Mouse (Mus musculus) CD4-positive, CD25-positive, alpha-beta regulatory T cell, adult 4 months (primary cell): ENCODE data around the gene S1pr5. TPM values are rescaled to one million over a fixed set of nuclear protein-coding genes. Genes with fewer than 3 reads are reported as not detected.
A peak's percentile ranks its signal among the peaks of the same experiment; 100 is the strongest.
"Not testable (repeated sequence)": the region's sequence is repeated elsewhere in the genome, so short reads cannot be mapped to it uniquely, and the experiment has no call there.

Experiments used
- ATAC-seq: one replicate; pipeline ENCODE4 v1.8.0; 2017
- polyA plus RNA-seq, 2 experiments: library from polyadenylated mRNA; unstranded; fragments of 100-300 nt; shearing (Covaris generic); gene quantifications; one replicate each; pipeline ENCODE4 v1.2.1; 2017

S1pr5 gene
- polyA plus RNA-seq, 2 experiments from 2014 or later: 0.12 TPM; not detected in 1

DNA sequence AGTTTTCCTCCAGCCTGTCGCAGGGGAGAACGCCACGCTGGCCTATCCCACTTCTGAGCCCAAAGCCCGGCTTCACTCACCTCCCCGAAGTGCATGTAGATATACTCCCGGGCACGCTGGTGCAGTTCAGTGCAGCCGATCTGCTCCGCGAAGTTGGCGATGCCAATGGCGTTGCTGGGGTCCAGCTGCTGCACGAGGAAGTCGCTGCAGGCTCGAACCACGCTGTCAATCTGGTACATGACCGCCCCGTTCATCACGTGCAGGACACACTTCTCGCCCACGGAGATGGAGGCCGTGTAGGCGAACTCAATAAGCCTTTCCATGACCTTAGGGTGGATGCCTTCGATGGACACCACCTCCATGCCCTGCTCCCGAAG lies 11.3 kb downstream of the S1pr5 start:
- no peak for ATAC-seq

DNA sequence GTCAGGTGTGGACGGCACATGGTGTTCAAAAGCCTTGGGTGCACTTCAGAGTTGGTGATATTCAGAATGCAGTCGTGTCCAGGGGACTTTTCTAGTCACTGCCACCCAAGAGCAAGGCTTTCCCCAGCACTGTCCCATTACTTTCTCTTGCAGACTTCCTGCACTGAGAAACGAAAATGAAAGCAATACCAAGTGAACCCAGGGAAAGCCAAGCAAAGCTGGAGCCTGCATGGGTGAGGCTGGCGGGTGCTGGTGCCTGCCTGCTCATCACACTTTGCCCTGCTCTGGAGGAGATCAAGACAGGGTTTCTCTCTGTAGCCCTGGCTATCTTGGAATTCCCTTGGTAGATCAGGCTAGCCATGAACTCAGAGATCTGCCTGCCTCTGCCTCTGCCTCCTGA lies 12.9 kb downstream of the S1pr5 start:
- ATAC-seq: peak; percentile 61

DNA sequence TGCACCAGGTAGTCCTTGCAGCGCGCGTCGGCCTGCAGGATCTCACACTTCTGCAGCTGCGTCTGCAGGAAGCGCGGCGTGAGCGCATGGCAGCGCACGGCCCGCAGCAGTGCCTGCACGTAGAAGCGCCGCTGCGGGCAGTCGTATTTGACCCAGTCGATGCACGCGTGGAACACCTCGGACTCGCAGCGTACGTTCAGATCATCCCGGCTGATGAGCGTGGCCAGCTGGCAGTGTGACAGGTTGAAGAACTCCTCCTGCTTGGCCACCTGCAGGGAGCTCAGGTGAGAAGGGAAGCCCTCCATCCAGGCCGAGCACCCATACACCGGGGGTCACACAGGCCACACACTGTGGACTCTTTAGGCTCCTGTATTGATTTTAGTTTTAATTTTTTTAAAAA lies 14.4 kb downstream of the S1pr5 start:
- no peak for ATAC-seq

DNA sequence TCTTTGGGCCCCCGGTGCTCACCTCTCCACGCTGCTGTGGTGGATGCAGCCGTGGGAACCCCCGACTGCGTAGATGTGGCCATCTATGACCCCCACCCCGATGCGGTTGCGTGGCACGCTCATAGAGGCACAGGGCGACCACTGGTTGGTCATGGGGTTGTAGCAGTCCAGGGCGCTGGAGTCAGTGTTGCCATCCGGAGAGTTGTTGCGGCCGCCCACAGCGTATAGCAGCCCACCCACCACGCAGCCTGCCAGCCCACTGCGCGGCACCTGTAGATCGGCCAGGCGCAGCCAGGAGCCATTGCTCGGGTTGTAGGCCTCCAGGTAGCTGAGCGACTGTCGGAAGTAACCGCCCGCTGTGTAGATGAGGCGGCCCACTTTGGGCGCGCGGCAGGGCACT lies 14.9 kb downstream of the S1pr5 start:
- ATAC-seq: no peak

DNA sequence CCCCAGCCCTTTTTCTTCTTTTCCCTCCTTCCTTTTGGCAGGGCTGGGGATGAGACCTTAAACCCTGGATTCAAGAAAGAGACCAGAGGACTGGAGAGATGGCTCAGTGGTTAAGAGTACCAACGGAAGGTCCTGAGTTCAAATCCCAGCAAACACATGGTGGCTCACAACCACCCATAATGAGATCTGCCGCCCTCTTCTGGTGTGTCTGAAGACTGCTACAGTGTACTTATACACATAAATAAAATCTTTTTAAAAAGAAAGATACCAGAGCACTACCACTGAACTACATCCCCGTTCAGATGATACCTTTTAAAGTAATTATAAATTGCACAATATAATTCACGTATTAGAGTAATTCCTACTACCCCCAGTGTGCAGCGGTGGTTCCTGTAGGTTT lies 15.4 kb downstream of the S1pr5 start:
- ATAC-seq: no peak

DNA sequence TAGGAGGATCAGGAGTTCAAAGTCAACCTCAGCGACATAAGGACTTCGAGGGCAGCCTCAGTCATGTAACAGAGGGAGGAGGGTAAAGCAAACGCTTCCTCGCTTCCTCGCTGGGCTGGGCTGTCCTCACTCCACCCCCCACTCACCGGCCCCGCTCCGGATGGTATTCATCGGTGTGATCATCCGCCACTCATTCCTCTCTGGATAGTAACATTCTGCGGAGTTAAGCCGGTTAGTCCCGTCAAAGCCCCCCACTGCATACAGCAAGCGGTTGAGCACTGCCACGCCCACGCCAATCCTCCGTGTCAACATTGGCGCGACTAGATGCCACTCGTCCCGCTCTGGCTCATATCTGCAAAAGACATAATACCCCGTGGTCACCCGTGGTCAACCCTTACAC lies 16.7 kb downstream of the S1pr5 start:
- ATAC-seq: no peak

DNA sequence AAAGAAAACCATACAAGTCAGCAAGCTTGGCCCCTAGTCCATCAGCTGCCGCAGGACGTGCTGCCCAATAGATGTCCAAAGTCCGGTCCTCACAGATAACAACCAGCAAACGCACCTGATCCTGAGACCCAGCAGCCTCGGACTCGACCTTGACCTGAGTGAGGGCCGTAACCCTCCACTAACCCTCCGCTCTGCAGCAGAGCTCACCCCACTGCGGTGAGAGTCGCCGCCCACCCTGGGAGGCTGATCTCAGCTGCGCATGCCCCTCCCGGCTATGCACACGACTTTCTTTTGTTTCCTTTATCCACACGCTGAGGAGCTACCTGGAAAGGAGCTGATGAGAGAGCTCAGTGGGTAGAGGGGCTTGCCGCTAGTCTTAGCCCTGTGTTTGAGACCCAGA lies 20.9 kb downstream of the S1pr5 start:
- peak; percentile 24 for ATAC-seq

DNA sequence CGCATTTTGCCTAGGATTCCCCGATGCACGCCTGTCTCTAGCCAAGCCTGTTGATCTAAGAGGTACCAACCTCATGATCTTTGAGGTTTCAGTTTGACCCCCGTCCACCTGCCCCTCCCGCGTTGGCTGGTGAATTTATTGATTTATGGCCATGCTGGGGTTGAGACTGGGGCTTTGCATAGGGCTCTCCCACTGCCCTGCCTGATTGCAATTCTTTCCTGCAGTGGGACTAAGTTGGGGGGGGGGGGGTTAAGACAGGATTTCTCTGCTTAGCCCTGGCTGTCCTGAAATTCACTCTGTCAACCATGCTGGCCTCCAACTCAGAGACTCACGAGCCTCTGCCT lies 22.9 kb downstream of the S1pr5 start:
- ATAC-seq: no peak

DNA sequence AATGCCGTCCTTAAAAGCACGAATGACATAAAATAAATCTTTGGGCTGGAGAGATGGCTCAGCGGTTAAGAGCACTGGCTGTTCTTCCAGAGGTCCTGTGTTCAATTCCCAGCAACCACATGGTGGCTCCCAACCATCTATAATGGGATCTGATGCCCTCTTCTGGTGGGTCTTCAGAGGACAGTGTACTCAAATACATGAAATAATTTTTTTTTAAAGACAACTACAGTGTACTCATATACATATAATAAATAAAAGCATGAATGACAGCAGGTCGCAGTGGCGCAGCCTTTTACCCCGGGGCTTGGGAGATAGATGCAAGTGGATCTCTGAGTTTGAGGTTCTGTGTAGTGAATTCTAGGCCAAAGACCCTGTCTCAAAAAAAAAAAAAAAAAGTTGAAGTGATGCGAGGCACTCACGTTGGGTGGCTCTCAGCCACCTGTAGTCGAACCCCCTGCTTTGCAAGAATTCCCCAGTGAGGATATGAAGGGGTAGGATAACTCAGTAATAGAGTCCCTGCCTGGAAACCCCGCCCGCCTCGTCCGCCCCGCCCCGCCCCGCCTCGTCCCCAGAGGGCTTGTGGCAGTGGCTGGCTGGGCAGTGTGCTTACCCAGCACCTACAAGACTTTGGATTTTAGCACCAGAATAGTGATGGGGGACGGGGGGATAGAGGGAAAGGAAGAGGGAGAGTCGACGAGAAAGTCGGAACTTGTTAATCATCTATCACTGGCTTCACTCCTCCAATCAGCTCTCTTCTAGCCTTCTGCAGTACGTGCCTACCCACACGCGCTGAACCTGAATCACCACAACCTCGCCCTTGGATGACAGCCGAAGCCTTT lies 23.4 kb downstream of the S1pr5 start:
- peak; percentile 32 for ATAC-seq

DNA sequence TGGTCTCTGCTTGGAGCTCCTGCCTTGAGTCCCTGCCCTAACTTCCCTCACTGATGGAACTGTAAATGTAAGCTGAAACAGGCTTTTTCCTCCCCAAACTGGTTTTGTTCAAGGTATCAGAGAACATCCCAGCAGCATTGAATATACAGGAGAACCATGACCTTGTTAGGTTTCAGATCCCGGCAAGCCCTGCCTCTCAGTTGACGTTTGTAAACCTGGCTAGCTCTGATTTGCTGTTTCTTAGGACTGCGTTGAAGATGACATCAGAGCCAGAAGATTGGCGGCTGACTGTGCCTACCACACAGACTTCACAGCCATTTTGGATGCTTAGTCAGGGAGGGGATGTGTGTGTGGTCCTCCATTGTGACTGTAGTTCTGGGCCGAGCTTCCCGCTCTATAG lies 24.3 kb downstream of the S1pr5 start:
- no peak for ATAC-seq

DNA sequence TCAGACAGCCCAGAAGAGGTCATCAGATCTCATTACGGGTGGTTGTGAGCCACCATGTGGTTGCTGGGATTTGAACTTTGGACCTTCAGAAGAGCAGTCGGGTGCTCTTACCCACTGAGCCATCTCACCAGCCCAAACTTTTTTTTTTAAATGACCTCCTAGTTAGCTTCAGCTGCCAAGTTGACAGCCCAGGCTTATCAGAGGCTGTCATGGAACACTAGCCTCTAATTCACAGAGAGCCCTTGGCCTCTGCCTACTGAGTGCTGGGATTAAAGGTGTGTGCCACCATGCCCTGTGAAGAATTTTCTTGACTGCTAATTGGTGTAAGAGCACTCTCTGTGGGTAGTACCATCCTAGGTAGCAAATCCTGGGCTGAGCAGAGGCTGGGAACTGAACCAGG lies 24.8 kb downstream of the S1pr5 start:
- ATAC-seq: not testable (repeated sequence)

DNA sequence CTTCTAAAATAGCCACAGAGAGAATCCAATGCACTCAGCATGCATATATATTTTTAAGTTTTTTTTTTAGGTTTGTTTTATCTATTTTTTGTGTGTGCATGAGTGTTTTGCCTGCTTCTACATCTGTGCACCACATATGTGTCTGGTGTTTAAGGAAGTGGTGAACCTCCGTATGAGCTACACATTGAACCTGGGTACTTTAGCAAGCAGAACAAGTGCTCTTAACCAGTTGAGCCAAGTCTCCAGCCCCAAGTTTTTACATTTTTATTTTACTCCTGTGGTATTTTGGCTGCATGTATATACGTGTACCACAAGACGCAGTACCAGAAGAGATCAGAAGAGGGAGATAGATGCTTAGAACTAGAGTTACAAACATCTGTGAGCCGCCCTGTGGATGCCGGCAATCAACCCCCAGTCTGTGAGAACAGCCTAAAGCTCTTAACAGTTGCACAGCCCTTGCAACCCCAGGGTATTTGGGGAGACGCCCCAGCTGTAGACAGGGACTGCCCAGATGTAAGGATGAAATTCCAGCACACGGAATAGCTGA lies 26.8 kb downstream of the S1pr5 start:
- peak; percentile 75 for ATAC-seq

DNA sequence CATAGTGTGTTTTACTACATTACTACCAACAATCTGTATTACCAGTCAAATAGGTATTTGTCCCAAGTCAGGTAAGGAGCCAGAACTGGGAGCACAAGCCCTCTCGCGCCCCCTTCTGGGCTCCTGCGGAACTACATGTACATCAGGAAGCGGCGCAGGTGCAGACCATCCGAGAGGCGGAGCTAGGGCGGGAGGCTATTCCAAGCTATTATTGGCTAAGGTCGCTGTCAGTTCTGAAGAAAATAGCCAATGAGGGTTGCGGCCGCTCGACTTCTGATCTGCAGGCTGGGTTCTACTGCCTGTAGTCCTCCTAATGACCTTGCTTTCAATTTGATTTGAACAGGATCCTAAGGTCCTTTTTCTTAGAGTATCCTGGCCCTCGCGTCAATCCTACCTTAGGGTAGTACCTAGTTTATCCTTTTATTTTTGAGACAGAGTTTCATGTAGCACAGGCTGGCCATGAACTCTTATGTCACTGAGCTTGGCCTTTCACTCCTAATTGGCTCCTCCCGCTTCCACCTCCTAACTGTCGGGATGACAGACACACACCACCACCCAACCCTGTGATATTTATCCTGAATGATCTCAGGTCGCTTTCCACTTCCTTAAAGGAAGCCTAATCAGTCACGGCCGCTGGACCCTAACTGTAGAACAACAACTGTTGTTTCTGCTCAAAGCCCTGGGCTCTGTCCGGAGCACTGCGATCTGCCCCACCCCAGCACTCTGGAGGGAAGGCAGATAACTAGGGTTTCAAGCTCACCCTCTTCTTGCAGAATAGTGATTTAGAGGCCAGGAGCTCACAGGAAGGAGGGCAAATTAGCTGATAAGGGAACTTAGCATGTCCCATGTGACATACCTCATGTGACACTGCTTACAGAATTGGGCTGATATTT lies 27.5 kb downstream of the S1pr5 start:
- peak; percentile 88 for ATAC-seq

DNA sequence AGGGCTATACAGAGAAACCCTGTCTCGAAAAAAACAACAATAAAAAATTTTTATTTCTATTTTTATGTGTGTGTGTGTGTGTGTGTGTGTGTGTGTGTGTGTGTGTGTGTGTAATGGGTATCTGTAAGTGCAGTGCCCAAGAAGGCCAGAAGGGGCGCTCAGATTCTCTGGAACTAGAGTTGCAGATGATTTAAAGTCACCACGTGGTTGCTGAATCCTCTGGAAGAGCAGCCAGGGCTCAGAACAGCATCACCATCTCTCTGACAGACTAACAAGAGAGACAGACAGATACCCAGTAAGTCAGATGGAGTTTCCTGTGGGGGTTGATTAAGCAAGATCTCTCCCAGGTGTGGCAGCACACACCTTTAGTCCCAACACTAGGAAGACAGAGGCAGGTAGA lies 28.4 kb downstream of the S1pr5 start:
- ATAC-seq: no peak

DNA sequence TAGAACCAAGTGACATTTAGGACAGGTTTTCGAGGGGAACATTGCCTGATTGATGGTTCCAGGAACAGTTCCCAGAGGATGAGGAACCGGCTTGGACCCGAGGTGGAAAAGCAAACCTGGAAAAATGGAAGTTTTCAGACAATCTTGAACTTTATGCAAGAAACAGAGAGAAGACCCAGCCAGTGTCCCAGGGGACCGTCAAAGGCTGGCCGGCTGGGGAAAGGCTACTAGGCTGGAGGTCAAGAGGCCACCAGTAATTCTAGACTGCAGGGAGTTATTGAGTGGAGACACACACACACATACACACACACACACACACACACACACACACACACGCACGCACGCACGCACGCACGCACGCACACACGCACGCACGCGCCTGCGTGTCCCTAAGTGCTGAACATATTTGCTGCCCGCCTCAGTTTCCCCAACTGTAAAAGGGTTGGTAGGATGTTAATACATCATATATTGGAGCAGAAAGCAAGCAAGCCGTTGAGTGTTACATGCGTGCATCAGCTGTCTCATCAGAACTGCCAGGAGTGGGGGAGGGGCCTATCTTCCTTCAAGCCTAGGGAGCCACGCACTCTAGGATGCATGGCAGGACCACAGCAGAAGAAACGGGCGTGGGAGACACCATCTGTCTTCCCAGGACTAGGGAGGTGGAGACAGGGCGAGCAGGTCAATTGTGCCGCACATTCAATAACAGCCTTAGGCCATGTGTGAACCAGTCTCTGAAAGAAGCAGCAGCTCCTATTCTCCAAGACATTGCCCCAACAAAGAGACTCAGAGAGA lies 32.0 kb downstream of the S1pr5 start:
- ATAC-seq: no peak

DNA sequence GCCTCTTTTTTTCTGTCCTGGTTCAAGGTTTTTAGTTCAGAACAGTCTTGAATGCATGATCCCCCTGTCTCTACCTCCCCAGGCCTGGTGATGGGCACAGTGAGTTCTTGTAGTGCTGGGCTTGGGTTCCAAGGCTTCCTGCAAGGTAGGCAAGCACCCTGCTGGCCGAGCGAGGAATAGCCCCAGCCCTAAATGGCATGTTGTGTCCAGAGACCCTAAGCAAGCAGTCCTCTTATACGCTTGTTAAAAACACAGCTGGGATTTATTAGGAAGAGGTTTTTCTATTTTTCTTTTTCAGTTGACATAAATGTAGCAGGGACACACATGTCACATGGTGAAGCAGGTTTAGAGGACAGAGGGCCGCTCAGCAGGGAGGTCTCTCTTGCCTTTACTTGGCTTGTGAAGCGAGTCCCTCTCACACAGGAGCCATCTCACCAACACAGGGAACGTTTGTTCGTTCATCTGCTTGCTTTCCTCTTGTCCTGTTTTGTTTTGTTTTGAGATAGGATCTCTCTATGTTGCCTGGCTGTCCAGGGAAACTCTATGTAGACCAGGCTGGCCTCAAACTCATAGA lies 34.5 kb downstream of the S1pr5 start:
- no peak for ATAC-seq

DNA sequence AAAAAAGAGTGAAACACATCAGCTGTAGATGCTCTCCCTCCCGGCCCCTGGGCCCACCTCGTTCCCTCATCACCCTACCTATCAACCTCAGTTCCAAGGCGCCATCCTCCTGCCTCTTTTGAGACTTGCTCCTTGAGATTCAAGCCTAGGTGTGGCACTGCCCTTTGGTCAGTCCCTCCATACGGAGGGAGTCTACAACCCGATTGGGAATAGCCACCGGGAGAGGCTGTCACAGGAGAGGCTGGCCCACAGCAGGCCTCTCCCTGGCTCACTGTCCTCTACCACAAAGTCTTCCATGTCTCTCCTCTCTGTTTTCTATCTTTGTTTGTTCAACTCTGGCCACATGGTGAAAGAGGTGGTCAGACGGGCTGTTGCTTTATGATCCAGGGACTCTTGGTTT lies 36.6 kb downstream of the S1pr5 start:
- ATAC-seq: no peak

DNA sequence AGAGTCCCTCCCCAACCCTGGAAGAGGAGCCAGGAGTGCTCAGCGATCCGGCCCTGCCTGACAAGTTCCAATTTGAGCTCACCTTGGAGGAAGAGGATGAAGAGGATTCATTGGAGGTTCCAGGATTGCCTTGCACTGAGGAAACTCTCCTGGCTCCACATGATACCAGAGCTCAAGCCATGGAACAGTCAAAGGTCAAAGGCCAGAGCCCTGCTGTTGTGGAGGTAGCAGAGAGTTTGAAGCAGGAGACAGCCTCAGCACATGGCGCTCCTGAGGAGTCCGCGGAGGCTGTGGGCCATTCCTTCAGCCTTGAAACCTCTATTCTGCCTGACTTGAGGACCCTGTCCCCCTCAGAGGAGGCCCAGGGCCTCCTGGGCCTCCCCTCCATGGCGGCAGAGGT lies 37.4 kb downstream of the S1pr5 start:
- ATAC-seq: no peak

DNA sequence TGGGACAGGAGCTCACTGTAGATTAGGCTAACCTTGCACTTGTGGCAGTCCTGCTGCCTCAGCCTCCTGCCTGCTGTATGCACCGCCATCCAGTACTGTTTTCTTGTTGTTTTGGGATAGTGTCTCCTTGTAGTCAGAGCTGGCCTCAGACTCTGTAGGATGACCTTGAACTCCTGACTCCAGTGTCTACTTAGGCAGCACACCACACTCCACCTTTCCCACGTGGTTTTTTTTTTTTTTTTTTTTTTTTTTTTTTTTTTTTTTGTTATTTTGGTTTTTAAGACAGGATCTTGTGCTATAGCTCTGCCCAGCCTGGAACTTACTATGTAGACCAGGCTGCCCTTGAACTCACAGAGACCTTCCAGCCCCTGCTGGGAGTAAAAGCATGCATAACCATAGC lies 39.6 kb downstream of the S1pr5 start:
- ATAC-seq: no peak

DNA sequence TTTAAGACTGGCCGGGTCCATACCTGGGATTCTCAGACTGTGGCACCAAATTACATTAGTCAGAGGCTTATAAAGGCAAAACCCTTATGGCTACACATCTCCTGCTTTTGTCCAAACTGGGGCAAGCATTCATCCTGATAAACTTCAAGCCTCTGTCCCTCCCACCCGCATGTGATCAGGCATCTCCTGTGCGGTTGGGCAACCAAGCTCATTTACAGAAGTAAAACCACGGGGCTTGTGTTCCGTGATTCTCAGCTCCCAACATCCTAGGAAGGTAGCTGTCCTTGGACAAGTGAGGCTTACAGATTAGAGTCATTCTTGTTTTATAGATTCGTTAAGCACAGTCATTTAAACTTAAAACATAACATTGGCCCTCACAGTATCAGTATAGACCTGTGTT lies 41.4 kb downstream of the S1pr5 start:
- no peak for ATAC-seq

DNA sequence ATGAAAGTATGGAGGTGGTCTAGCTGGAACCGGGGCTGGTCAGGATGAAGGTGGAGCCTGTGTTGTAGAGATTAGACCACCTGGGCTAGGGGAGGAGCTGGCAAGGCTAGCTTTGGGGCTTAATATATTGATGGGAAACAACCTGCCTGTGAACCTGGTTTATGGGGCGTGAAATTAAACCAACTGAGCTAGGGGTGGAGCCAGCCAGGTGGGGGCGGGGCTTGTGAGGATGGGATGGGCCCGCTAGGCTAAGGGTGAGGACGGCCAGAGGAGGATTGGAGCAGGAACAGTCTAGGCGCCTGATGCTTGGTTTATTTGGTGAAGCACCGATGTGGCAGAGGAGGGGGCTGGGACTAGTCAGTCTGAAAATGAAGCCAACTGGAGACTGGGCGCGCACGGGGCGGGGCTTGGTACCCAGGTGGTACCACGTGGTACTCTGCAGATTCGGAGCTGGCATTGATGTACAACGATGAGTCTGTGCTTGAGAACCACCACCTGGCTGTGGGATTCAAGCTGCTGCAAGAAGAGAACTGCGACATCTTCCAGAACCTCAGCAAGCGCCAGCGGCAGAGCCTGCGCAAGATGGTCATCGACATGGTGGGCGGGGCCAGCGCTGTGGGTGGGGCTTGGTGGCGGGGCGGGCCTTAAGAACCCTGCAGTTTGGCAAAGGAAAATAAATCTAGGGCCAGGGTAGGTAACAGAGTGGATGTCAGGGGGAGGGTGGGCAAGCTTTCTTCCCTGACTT lies 43.5 kb downstream of the S1pr5 start:
- ATAC-seq: no peak

DNA sequence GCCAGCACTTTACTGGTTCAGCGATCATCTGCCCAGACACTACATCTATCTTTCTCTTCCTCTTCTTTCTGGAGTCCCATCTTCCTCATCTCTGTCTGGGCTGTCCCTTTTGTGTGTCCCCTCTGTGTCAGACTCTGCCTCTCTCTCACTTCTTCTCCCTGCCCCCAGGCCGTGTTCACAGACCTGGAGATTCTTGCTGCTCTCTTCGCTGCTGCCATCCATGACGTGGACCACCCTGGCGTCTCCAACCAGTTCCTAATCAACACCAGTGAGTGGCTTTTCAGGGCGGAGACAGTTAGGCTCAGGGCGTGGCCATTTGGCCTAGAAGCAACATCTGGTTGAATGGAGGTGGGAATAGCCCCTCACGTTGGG lies 44.1 kb downstream of the S1pr5 start:
- ATAC-seq: no peak
